Mouse (Mus musculus): Measurements from ENCODE around the gene Trim54.

Gene Trim54

DNA sequence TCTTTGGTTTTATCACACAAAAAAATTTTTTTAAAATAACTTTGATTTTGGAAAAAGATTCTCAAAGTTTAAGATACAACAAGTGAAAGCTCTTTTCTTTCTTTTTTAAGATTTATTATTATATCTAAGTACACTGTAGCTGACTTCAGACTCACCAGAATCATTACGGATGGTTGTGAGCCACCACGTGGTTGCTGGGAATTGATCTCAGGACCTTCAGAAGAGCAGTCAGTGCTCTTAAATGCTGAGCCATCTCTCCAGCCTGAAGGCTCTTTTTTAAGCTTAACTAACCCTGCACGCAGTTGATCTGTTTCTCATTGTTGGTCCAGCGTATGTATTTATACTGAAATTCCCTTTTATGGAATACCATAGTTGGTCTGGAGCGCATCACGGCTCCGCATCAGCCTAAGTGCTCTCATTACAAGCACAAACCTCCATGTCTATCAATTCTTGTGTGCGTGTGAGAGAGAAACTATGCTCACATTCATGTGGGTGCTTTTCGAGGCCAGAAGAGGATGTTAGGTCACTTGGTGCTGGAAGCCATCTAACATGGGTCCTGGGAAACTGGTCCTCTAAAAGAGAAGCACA, 64.8 kb downstream of the Trim54 start:
- no peak for DNase-seq (ENCODE audit: low read depth, low spot score)

DNA sequence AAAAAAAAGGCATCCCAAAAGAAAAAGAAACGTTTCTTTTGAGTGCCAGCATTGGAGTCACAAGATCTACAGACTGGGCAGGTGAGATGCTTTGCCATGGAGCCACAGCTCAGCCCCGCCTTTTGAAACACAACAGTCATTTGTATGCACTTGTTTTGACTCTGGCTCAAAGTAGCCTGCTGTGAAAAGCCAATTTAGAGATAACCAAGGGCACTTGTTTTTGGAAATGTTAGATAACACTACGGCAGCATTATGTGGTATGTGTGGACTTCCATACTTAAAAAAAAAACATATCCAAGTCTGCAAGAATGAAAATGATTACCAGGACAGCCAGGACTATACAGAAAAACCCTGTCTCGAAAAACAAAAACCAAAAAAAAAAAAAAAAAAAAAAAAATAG, 67.2 kb downstream of the Trim54 start:
- no peak for DNase-seq (ENCODE audit: low read depth, low spot score)

Data from CD4-positive, CD25-positive, alpha-beta regulatory T cell, adult 2 months (primary cell).